Mouse (Mus musculus): Measurements from ENCODE around the gene Pusl1.

DNA sequence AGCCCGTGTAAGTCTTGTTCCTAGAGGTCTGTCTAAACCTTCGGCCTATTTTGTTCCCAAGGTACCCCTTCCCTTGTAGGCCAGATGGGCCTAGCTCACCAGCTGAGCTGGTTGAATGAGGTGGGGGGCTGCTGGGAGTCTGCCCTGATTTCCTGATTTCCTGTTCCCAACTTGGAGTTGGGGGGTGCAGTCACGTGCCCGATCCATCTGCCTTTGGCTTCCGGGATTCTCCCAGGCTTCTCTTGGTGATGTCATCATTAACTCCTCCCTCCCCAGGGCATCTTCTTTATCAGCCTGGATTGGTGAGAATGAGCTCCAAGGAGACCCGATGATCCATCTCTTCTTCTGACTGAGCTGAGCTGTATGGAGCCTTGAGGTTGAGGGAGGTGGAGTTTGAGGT lies 3.6 kb upstream of the Pusl1 start:
- no peak for TF ChIP-seq EP300 (IDR thresholded peaks at IDR 0.05; ENCODE audit: low read depth)
- TF ChIP-seq CTCF (IDR thresholded peaks at IDR 0.05; ENCODE audit: low read depth), result no peak

Measured in liver, postnatal 0 days (tissue).